Mouse (Mus musculus) limb, embryonic 10.5 days (tissue): ENCODE data around the gene Clybl. TPM values are rescaled to one million over a fixed set of nuclear protein-coding genes. Genes with fewer than 3 reads are reported as not detected.

Experiments
- DNase-seq: peaks from one replicate; pipeline ENCODE4 v3.0.0-alpha.2; 2017; ENCODE audit warnings: low spot score
- H3K27ac ChIP-seq: fragments of 300-500 bp; sonication (generic); 2 replicates; pipeline ENCODE4 v1.5.1; 2016; ENCODE audit warnings: mild to moderate bottlenecking
- H3K27me3 ChIP-seq: fragments of 300-500 bp; sonication (generic); 2 replicates; pipeline ENCODE4 v1.6.1; 2016; ENCODE audit warnings: low read depth, mild to moderate bottlenecking; ENCODE audit not compliant: poor library complexity, severe bottlenecking
- H3K36me3 ChIP-seq: fragments of 300-500 bp; sonication (generic); 2 replicates; pipeline ENCODE4 v1.6.1; 2016; ENCODE audit warnings: mild to moderate bottlenecking, moderate library complexity
- H3K4me1 ChIP-seq: fragments of 300-500 bp; sonication (generic); 2 replicates; pipeline ENCODE4 v1.6.1; 2016
- H3K4me3 ChIP-seq: fragments of 300-500 bp; sonication (generic); 2 replicates; pipeline ENCODE4 v1.5.1; 2016; ENCODE audit warnings: mild to moderate bottlenecking, moderate library complexity
- H3K9me3 ChIP-seq: fragments of 300-500 bp; sonication (generic); replicated peaks from 2 replicates; pipeline ENCODE4 v1.6.1; 2016; ENCODE audit warnings: mild to moderate bottlenecking
- WGBS: fragments of 180-500 bp; shearing (Covaris S2); methylation state at CpG from one replicate; pipeline ENCODE4 v1.1.7; 2016; 5-methylcytosine and 5-hydroxymethylcytosine counted together
- polyA plus RNA-seq: library from polyadenylated mRNA; unstranded; fragments of >200 nt; fragmentation: Nextera tagmentation; extraction: Ambion mirVana; gene quantifications from 2 replicates; pipeline ENCODE4 v1.2.1, GENCODE M21; 2016

Clybl gene
- polyA plus RNA-seq, 1 experiment from 2014 or later: 25.1 TPM

DNA sequence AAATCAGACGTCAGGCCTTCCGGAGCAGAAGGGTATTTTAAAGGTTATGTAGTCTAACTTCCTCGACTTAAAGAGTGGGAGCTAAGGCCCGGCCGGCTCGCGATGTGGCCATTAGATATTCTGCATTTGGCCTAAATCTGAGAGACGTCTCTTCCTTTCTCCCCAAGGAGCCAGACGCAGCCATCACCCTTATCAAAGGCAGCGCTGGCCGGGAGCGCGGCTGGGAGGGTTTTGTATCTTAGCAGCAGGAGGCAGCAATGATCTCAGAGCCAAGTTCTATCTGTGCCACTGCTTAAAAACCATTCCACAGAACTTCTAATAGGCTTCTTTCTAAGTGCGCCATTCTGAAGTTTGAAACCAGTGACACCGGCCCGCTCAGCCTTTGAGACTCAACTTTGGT, 2.2 kb upstream of the Clybl start:
- WGBS: 60% methylated on average over 16 of the region's 16 CpGs

DNA sequence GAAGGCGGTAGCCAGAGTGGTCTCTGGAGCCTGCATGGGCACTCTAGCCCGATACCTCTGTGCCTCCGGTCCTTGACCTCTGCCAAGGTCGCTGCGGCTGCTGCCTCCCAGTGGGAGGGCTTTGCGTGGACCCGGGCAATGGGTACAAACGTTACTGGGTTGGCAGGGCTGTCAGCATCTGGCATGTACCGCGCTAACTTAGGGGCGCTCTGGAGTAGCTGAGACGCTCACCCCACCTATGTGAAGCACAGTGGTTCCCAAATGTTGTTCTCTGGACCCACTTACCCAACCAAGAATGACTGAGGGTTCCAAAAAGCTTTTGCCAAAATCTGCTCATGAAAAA, 282 bp downstream of the Clybl start:
- H3K4me1 ChIP-seq: peaks cover 18% of the 10 kb centered on the region
- H3K27ac ChIP-seq: peak overlapping the region; percentile 93
- no peaks in the 10 kb centered on the region for H3K27me3 ChIP-seq
- no peaks in the 10 kb centered on the region for H3K36me3 ChIP-seq
- H3K9me3 ChIP-seq: no peaks in the 10 kb centered on the region
- no peak for DNase-seq
- 2% methylated on average over 12 of the region's 12 CpGs for whole genome bisulfite sequencing
- peak overlapping the region; percentile 80 for H3K4me3 ChIP-seq

More for the DNA sequence above, 2.2 kb upstream of the Clybl start:
- no peak for DNase-seq
- Histone ChIP-seq H3K4me1 (peaks cover 18% of the 10 kb centered on the region), H3K9me3 (no peaks in the 10 kb centered on the region), H3K36me3 (no peaks in the 10 kb centered on the region), H3K27ac (no peak overlapping the region), H3K27me3 (no peaks in the 10 kb centered on the region), H3K4me3 (no peak overlapping the region)

GRCm38 (mm10) chr14:122182220-122182619, 716 bp downstream of the Clybl start:
- no peak for DNase-seq
- WGBS: 80% methylated on average over 6 of the region's 6 CpGs
- H3K4me3 ChIP-seq: peak overlapping the region; percentile 80

DNA sequence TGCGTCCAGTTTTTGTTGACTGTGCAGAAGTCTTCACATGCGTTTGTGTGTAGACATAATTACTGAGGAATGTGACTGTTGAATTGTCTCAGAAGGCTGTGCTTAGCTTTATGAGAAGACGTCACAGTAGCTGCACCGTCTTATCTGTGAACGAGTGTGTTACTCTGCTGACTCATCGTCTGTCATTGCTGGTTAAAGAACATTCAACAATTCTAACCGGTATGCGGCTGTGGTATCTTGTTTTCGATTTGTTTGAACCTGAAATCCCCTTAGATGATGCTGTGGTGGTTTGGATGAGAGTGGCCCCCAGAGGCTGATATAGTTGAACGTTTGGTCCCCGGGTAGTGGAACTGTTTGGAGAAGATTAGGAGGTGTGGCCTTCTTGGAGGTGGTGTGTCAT, 2.5 kb downstream of the Clybl start:
- WGBS: 91% methylated on average over 11 of the region's 11 CpGs
- H3K36me3 ChIP-seq: no peaks in the 10 kb centered on the region
- no peaks in the 10 kb centered on the region for H3K9me3 ChIP-seq
- H3K4me1 ChIP-seq: peaks cover 20% of the 10 kb centered on the region
- H3K27ac ChIP-seq: no peak overlapping the region
- no peak for DNase-seq
- no peaks in the 10 kb centered on the region for H3K27me3 ChIP-seq
- H3K4me3 ChIP-seq: no peak overlapping the region

More at GRCm38 (mm10) chr14:122182220-122182619, 716 bp downstream of the Clybl start:
- Histone ChIP-seq H3K27ac (peak overlapping the region; percentile 93; the same call in 1 of the 2 replicates), H3K27me3 (no peaks in the 10 kb centered on the region), H3K36me3 (no peaks in the 10 kb centered on the region), H3K4me1 (peaks cover 18% of the 10 kb centered on the region), H3K9me3 (no peaks in the 10 kb centered on the region)

GRCm38 (mm10) chr14:122188250-122188649, 6.7 kb downstream of the Clybl start:
- H3K9me3 ChIP-seq: no peaks in the 10 kb centered on the region
- H3K27ac ChIP-seq: no peak overlapping the region
- no peaks in the 10 kb centered on the region for H3K36me3 ChIP-seq
- H3K4me1 ChIP-seq: peaks cover 7% of the 10 kb centered on the region
- no peak overlapping the region for H3K4me3 ChIP-seq
- DNase-seq: no peak
- 88% methylated on average over 5 of the region's 5 CpGs for WGBS
- no peaks in the 10 kb centered on the region for H3K27me3 ChIP-seq

DNA sequence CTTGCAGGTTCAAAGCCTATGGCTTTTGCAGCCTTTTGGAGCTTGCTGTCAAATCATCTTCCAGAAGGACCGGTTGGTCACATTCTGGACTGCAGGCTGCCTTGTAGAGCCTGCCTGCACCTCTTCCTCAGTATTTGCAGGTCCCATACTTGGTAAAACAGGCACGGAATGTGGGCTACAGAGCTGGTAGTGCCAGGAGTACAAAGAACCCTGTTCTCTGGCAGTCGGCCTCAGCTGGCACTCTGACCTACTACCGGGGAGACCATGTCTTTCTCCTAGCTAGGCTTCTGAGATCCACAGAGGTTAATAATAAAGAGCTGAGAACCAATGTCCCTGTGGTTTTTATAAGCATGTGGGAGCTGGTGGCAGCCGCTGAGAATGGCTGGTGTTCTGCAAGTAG, 8.4 kb downstream of the Clybl start:
- Histone ChIP-seq H3K36me3 (no peaks in the 10 kb centered on the region), H3K9me3 (no peaks in the 10 kb centered on the region), H3K4me1 (peaks cover 7% of the 10 kb centered on the region), H3K27ac (no peak overlapping the region), H3K27me3 (no peaks in the 10 kb centered on the region), H3K4me3 (no peak overlapping the region)
- 83% methylated on average over 5 of the region's 5 CpGs for WGBS
- no peak for DNase-seq

DNA sequence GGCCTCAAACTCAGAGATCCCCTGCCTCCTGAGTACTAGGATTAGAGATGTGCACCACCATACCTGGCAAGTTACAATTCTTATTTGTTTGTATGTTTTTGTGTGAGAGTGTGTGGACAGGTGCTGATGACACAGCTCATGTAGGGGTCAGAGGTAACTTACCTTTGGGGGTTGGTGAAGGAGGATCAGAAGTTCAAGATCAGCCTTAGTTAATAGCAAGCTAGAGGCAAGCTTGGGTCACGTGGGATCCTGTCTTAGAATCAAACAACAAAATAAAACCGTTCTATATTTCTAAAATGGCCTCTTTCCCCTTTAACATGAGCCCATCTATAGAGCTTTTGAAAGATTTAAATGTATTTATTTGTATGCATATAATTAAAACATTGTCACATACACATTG, 9.0 kb downstream of the Clybl start:
- WGBS: 35% methylated on average over 2 of the region's 2 CpGs
- Histone ChIP-seq H3K27ac (no peak overlapping the region), H3K4me1 (peaks cover 7% of the 10 kb centered on the region), H3K27me3 (no peaks in the 10 kb centered on the region), H3K9me3 (no peaks in the 10 kb centered on the region), H3K36me3 (no peaks in the 10 kb centered on the region), H3K4me3 (no peak overlapping the region)
- no peak for DNase-seq

DNA sequence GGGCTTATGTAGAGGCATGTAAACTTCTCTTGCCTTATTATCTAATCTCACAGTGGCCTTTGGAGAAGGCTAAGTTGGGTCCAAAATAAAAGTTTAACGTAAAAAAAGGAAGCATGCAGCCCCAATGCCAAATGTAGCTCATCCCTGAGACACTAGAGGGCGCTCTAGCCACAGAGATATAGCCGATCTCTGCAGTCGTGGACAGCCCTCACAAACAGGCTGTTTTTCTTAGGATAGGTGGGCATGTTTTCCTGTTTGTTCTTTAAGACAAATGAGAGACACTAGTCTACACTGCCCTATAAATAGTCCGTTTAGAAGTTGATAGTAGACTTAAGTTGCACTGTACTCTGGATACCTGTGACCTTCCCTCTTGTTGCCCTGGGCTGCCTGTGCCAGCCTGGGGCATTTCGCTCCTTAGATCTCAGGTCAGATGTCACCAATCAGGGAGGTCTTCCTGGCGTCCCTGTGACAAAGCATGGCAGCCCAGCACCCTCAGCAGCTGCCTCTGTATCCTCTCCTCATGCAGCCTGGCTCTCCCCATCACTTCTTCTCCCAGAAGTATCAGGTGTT, 9.5 kb downstream of the Clybl start:
- peak; percentile 84 for DNase-seq
- Histone ChIP-seq H3K36me3 (no peaks in the 10 kb centered on the region), H3K9me3 (no peaks in the 10 kb centered on the region), H3K27ac (no peak overlapping the region), H3K4me3 (no peak overlapping the region), H3K4me1 (peaks cover 7% of the 10 kb centered on the region), H3K27me3 (no peaks in the 10 kb centered on the region)
- 18% methylated on average over 7 of the region's 7 CpGs for WGBS

DNA sequence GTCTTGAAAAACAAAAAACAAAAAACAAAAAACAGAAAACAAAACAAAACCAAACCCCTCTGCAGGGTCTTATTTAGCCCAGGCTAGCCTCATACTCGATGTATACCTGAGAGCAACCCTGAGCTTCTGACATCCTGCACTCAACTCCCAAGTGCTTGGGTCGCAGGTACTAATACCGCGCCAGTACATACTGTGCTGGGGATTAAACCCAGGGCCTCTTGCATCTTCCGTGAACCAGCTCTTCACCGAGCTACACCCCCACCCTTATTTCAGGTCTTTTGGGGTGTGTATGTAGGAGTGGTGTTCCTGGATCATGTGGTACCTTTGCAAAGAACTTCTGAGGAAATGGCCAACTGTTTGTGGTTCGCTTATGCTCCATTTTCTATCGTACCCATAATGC, 13.1 kb downstream of the Clybl start:
- peaks cover 13% of the 10 kb centered on the region for H3K4me1 ChIP-seq
- H3K36me3 ChIP-seq: peaks cover 4% of the 10 kb centered on the region; the same call in 1 of the 2 replicates
- no peaks in the 10 kb centered on the region for H3K27me3 ChIP-seq
- 93% methylated on average over 8 of the region's 8 CpGs for WGBS
- no peak overlapping the region for H3K4me3 ChIP-seq
- H3K9me3 ChIP-seq: no peaks in the 10 kb centered on the region; the same call in 1 of the 2 replicates
- H3K27ac ChIP-seq: no peak overlapping the region
- no peak for DNase-seq

DNA sequence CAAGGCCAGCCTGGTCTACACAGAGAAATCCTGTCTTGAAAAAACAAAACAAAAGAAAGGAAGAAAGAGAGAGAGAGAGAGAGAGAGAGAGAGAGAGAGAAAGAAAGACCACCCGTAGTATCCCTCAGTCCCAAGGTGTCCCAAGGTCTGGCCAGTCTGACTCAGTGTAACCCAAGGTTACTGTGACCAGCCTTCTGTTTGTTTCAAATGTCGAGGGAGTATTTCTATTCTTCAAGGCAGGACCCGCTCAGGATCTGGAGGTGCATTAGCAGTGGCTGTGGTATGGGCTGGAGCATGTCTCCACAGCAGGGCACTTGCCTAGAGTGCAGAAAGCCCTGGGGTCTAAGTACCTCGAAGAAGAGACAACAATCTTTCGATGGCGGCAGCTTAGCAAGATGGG, 15.3 kb downstream of the Clybl start:
- WGBS: 89% methylated on average over 6 of the region's 6 CpGs
- Histone ChIP-seq H3K36me3 (peaks cover 4% of the 10 kb centered on the region; the same call in 1 of the 2 replicates), H3K27ac (no peak overlapping the region), H3K9me3 (no peaks in the 10 kb centered on the region; the same call in 1 of the 2 replicates), H3K27me3 (no peaks in the 10 kb centered on the region), H3K4me3 (no peak overlapping the region), H3K4me1 (peaks cover 29% of the 10 kb centered on the region)
- no peak for DNase-seq

- WGBS: 35% methylated on average over 14 of the region's 14 CpGs
- Histone ChIP-seq H3K36me3 (peaks cover 4% of the 10 kb centered on the region; the same call in 1 of the 2 replicates), H3K9me3 (no peaks in the 10 kb centered on the region; the same call in 1 of the 2 replicates), H3K4me3 (0 out of 2 replicates have a peak overlapping the region, but pooled peaks have one; percentile 13), H3K4me1 (peaks cover 52% of the 10 kb centered on the region), H3K27me3 (0 out of 2 replicates have a peak, but pooled peaks cover 6% of the 10 kb centered on the region), H3K27ac (peak overlapping the region; percentile 85)
- DNase-seq: peak; percentile 63
Observed at GRCm38 (mm10) chr14:122200247-122200885, 18.9 kb downstream of the Clybl start.

- Histone ChIP-seq H3K27me3 (0 out of 2 replicates have a peak, but pooled peaks cover 6% of the 10 kb centered on the region), H3K4me3 (no peak overlapping the region), H3K36me3 (no peaks in the 10 kb centered on the region), H3K4me1 (no peaks in the 10 kb centered on the region; the same call in 1 of the 2 replicates), H3K9me3 (no peaks in the 10 kb centered on the region), H3K27ac (no peak overlapping the region)
- DNase-seq: no peak
- WGBS: 87% methylated on average over 5 of the region's 5 CpGs
Observed at GRCm38 (mm10) chr14:122209177-122209576, 27.7 kb downstream of the Clybl start.

GRCm38 (mm10) chr14:122213590-122213989, 32.1 kb downstream of the Clybl start:
- Histone ChIP-seq H3K36me3 (no peaks in the 10 kb centered on the region), H3K4me1 (no peaks in the 10 kb centered on the region), H3K4me3 (no peak overlapping the region), H3K27me3 (no peaks in the 10 kb centered on the region), H3K27ac (no peak overlapping the region), H3K9me3 (no peaks in the 10 kb centered on the region)
- DNase-seq: no peak
- 78% methylated on average over 8 of the region's 8 CpGs for WGBS
